Mouse (Mus musculus): ENCODE results near the gene Gm36079.
"Not testable (repeated sequence)": the region's sequence is repeated elsewhere in the genome, so short reads cannot be mapped to it uniquely, and the experiment has no call there.

The Gm36079 gene

GRCm38 (mm10) chr13:120026911-120027310 is at the start of gene Gm36079:
TSS of gene Gm36079 (minus strand) at chr13:120027011.
- not testable (repeated sequence) for DNase-seq

GRCm38 (mm10) chr13:120070878-120071277 is 44.1 kb upstream of the Gm36079 start:
- DNase-seq: not testable (repeated sequence)

GRCm38 (mm10) chr13:120070012-120070598 is 43.3 kb upstream of the Gm36079 start:
- not testable (repeated sequence) for DNase-seq

- DNase-seq: not testable (repeated sequence)
Measured at GRCm38 (mm10) chr13:120063439-120064089, 36.8 kb upstream of the Gm36079 start.

DNA sequence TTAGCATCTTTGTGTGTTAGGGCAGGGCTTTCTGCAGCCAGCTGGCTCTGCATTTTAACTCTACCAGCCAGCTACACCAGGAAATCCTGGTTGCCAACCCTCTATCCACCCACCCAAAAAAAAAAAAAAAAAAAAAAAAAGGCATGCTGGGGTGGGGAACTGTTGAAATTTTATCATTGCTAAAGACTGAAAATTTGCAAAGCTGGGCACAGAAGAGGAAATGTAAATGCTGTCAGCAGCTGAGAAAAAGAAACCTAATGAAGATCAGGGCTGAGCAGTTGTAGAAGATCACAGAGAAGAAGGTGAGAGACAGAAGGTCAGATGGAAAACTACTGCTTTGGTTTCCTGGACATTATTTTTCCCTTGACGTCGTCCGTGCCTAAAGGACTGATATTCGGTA is 36.1 kb upstream of the Gm36079 start:
- DNase-seq: not testable (repeated sequence)

DNA sequence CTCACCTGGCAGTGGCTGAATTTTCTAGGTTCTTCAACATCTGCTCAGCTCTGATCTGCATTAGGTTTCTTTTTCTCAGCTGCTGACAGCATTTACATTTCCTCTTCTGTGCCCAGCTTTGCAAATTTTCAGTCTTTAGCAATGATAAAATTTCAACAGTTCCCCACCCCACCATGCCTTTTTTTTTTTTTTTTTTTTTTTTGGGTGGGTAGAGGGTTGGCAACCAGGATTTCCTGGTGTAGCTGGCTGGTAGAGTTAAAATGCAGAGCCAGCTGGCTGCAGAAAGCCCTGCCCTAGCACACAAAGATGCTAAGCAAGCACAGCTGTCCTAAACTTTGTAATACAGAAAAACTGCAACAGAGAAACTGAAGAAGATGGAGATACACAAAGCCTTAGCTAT is 25.3 kb upstream of the Gm36079 start, which contains the start of gene Gm21188:
Gm21188 (minus strand) TSS at position 110 of the 400 bp plus-strand sequence.
- not testable (repeated sequence) for DNase-seq

DNA sequence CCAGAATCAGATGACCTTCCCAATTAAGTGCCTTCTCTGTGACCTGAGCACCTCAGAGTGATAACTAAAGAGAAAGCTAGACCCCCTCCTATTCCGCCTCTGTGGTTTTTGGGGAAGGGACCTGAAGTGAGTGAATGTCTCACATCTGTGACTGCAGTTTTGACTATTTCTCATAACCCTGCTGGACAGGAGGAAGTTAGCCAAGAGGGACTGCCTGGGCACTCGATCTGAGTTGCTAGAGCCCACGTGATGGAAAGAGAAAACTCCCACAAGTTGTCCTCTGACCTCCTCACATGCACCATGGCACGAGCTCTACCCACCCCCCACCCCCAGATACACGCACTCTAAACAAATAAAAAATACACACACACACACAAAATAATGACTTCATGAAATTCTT is 21.8 kb upstream of the Gm36079 start:
- not testable (repeated sequence) for DNase-seq

- not testable (repeated sequence) for DNase-seq
Measured at GRCm38 (mm10) chr13:120048186-120048585, 21.4 kb upstream of the Gm36079 start.

GRCm38 (mm10) chr13:120046422-120047209 is 19.8 kb upstream of the Gm36079 start:
- DNase-seq: not testable (repeated sequence)

DNA sequence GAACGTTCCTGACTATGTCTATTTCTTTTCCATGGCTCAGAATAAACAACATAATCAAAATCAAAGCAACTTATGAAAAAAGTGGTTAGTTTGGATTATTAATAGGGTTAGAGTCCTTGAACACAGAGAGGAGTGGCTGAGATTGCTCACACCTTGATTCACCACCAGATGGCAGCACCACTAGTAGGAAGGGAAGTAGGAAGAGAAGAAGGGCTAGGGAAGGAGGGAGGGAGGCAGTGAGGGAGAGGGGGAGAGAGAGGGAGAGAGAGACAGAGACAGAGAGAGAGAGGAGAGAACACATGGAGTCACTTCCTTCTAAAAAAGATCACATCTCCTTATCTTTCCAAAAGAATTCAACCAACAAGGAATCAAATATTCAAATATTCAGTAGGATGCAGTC is 14.3 kb upstream of the Gm36079 start:
- DNase-seq: peak in 1 of 2 experiments; percentile 42

GRCm38 (mm10) chr13:120037881-120038280 is 11.1 kb upstream of the Gm36079 start:
- DNase-seq: not testable (repeated sequence)

DNA sequence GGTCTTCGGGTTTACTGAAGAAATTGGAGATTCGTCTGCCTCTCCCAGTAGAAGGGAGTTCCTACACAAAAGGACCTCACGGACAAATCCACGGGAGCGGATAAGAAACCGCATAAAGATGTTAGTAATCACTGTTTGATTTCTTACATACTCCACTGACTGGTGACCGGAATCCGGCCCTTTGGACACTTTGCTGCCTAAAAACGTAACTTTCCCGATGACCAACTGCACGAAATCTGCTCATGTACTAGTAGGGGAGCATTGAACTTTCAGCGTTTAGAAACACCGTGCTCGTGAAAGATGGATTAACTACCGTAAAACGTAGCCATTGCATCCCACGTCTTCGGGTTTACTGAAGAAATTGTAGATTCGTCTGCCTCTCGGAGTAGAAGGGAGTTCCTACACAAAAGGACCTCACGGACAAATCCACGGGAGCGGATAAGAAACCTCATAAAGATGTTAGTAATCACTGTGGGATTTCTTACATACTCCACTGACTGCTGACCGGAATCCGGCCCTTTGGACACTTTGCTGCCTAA is 9.8 kb upstream of the Gm36079 start:
- DNase-seq: not testable (repeated sequence)

DNA sequence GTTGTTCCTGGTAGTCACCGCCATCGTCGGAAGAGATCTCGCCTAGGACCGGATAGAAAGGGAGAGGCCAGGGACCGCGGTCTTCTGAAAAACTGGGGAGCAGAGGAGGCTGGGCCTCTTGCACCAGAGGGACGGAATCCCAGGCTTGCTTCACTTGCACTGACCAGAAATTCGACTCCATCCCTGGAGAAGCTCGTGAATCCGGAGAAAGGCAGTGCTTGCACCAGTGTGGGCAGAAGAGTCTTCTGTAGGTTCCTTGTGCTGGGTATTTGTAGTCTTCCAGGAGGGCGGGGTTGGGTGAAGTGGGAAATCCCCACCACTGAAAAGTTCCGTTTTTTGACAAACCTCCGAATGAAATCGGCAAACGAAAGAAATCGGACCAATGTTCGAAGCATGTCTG is 8.3 kb upstream of the Gm36079 start:
- DNase-seq: not testable (repeated sequence)

DNA sequence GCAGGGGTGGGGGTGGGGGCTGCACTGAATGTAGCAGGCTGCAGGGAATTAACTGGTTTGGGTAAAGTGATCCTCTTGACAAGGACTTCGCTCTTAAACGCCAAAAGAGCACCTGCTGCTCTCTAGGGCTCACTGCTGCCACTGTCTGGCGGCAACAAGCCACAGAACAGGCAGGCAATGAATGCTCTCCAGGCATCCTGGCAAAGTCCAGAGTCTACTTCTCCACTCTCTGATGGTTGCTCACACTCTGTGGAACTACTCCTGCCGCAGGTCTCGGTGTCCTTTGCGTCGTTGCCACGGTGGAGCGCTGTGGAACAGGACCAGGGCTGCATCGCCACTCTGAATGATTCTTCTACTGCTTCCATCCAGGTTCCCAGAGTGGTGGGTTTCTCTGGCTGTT is 7.8 kb upstream of the Gm36079 start:
- DNase-seq: not testable (repeated sequence)

GRCm38 (mm10) chr13:120033516-120034190 is 6.8 kb upstream of the Gm36079 start:
- peak in 1 of 2 experiments; percentile 51 for DNase-seq

- DNase-seq: peak in 1 of 2 experiments; percentile 64
Measured at GRCm38 (mm10) chr13:120031676-120032075, 4.9 kb upstream of the Gm36079 start.

DNA sequence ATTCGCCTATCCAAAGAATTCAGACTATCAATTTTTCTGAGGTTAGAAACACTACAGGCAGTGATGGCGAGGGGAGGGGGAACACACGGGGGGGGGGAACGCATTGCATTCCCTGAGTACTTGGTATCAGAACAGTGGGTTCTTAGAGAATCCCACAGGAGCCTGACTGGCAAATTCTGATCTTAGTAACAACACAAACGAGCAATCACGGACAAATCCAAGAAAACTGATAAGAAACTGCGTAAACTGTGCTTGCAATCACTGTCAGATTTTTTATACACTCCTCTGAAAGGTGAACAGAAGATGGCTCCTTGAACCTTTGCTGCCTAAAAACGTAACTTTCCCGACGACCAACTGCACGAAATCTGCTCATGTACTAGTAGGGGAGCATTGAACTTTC is 557 bp upstream of the Gm36079 start:
- not testable (repeated sequence) for DNase-seq

DNA sequence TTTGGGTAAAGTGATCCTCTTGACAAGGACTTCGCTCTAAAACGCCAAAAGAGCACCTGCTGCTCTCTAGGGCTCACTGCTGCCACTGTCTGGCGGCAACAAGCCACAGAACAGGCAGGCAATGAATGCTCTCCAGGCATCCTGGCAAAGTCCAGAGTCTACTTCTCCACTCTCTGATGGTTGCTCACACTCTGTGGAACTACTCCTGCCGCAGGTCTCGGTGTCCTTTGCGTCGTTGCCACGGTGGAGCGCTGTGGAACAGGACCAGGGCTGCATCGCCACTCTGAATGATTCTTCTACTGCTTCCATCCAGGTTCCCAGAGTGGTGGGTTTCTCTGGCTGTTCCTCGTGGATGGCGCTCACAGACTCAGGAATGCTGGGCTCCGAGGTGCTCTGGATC is 438 bp downstream of the Gm36079 start:
- DNase-seq: peak in 1 of 2 experiments; percentile 35

- DNase-seq: peak in 1 of 2 experiments; percentile 23
Measured at GRCm38 (mm10) chr13:120025576-120025975, 1.2 kb downstream of the Gm36079 start.

- not testable (repeated sequence) for DNase-seq
Measured at GRCm38 (mm10) chr13:120025004-120025403, 1.8 kb downstream of the Gm36079 start.

DNA sequence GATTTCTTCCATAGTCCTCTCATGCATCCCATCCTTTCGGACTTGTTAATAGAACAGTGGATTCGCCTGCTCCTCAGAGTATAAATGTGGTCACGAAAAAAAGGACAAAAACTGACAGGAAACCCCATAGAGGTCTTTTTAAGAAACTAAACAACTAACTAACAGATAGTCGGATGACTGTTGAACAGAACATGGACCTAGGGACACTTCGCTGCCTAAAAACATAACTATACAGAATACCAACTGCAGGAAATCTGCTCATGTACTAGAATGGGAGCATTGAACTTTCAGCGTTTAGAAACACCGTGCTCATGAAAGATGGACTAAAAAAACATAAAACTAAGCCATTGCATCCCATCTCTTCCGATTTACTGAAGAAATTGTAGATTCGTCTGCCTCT is 2.2 kb downstream of the Gm36079 start:
- DNase-seq: not testable (repeated sequence)

DNA sequence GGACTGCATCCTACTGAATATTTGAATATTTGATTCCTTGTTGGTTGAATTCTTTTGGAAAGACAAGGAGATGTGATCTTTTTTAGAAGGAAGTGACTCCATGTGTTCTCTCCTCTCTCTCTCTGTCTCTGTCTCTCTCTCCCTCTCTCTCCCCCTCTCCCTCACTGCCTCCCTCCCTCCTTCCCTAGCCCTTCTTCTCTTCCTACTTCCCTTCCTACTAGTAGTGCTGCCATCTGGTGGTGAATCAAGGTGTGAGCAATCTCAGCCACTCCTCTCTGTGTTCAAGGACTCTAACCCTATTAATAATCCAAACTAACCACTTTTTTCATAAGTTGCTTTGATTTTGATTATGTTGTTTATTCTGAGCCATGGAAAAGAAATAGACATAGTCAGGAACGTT is 5.3 kb downstream of the Gm36079 start:
- DNase-seq: not testable (repeated sequence)
